Mouse (Mus musculus) lung, postnatal 0 days (tissue): ENCODE data around the gene Gm26965. TPM values are rescaled to one million over a fixed set of nuclear protein-coding genes. Genes with fewer than 3 reads are reported as not detected.
A peak's percentile ranks its signal among the peaks of the same experiment; 100 is the strongest.

Experiments used
- ATAC-seq: fragments of 200-750 bp; cut with Nextera tagmentation; 2 replicates; pipeline ENCODE4 v1.8.0; 2017; ENCODE audit warnings: moderate library complexity
- DNase-seq: peaks from one replicate; pipeline ENCODE4 v3.0.0-alpha.2; 2016; ENCODE audit warnings: low spot score
- H3K27ac ChIP-seq: fragments of 300-500 bp; sonication (generic); 2 replicates; pipeline ENCODE4 v1.5.1; 2014; ENCODE audit warnings: antibody characterized with exemption, mild to moderate bottlenecking, low read length, mixed read lengths
- H3K27me3 ChIP-seq: fragments of 300-500 bp; sonication (generic); replicated peaks from 2 replicates; pipeline ENCODE4 v1.6.1; 2014; ENCODE audit warnings: low read length, mixed read lengths; ENCODE audit not compliant: insufficient read depth
- H3K36me3 ChIP-seq: fragments of 300-500 bp; sonication (generic); 2 replicates; pipeline ENCODE4 v1.6.1; 2014; ENCODE audit warnings: low read length, mixed read lengths; ENCODE audit not compliant: insufficient read depth
- H3K4me1 ChIP-seq: fragments of 300-500 bp; sonication (generic); 2 replicates; pipeline ENCODE4 v1.6.1; 2014; ENCODE audit warnings: antibody characterized with exemption, low read depth, low read length, mixed read lengths; ENCODE audit not compliant: insufficient read depth
- H3K4me2 ChIP-seq: fragments of 300-500 bp; sonication (generic); replicated peaks from 2 replicates; pipeline ENCODE4 v1.6.1; 2014; ENCODE audit warnings: low read depth, mild to moderate bottlenecking, low read length, moderate library complexity, mixed read lengths
- H3K4me3 ChIP-seq: fragments of 300-500 bp; sonication (generic); 2 replicates; pipeline ENCODE4 v1.5.1; 2014; ENCODE audit warnings: low read depth, low read length
- H3K9ac ChIP-seq: fragments of 300-500 bp; sonication (generic); replicated peaks from 2 replicates; pipeline ENCODE4 v1.6.1; 2014; ENCODE audit warnings: low read depth, mild to moderate bottlenecking
- H3K9me3 ChIP-seq: fragments of 300-500 bp; sonication (generic); 2 replicates; pipeline ENCODE4 v1.6.1; 2016; ENCODE audit warnings: low read length, mixed read lengths
- CTCF ChIP-seq: IDR thresholded peaks from 2 replicates; pipeline ENCODE4 v1.5.1; 2016; ENCODE audit warnings: antibody characterized with exemption, mild to moderate bottlenecking
- EP300 ChIP-seq: IDR thresholded peaks from 2 replicates; pipeline ENCODE4 v1.6.1; 2016; ENCODE audit warnings: antibody characterized with exemption, mild to moderate bottlenecking, control low read depth
- WGBS: fragments of 180-500 bp; shearing (Covaris S2); extraction: QIAGEN DNeasy Blood & Tissue Kit; methylation state at CpG from one replicate; pipeline ENCODE4 v1.1.7; 2014; 5-methylcytosine and 5-hydroxymethylcytosine counted together
- polyA plus RNA-seq: library from polyadenylated mRNA; unstranded; fragments of >200 nt; fragmentation: Nextera tagmentation; extraction: Ambion mirVana; gene quantifications from 2 replicates; pipeline ENCODE4 v1.2.1, GENCODE M21; 2015

Gm26965 gene
- 0.12 and 0.39 TPM in 2 replicates for polyA plus RNA-seq

GRCm38 (mm10) chr13:67525753-67526410 is at the start of gene Gm26965, which contains the start of gene Zfp87:
Gene Gm26965, minus strand, starts transcription at chr13:67526151.
Gene Zfp87, minus strand, starts transcription at chr13:67526177.
- no peaks in the 10 kb centered on the region for H3K9me3 ChIP-seq
- ATAC-seq (peak; percentile 100), DNase-seq (peak; percentile 99)
- no peaks in the 10 kb centered on the region for H3K27me3 ChIP-seq
- no peak; the same call in 1 of the 2 replicates for TF ChIP-seq CTCF
- no peak for TF ChIP-seq EP300
- peak within 1 kb of the TSS; percentile 73 for H3K4me2 ChIP-seq
- 1% methylated on average over 27 of the region's 27 CpGs for WGBS
- no peaks in the 10 kb centered on the region; the same call in 1 of the 2 replicates for H3K36me3 ChIP-seq
- H3K9ac ChIP-seq: peak within 1 kb of the TSS; percentile 53
- no peaks in the 10 kb centered on the region for H3K4me1 ChIP-seq
- peak within 1 kb of the TSS; percentile 79 for H3K4me3 ChIP-seq
- H3K27ac ChIP-seq: peak within 1 kb of the TSS; percentile 62

- H3K27me3 ChIP-seq: no peaks in the 10 kb centered on the region
- ATAC-seq (no peak), DNase-seq (no peak)
- 74% methylated on average over 5 of the region's 5 CpGs for WGBS
- H3K36me3 ChIP-seq: no peaks in the 10 kb centered on the region
- H3K27ac ChIP-seq: no peak overlapping the region
- no peaks in the 10 kb centered on the region for H3K4me1 ChIP-seq
- no peak overlapping the region for H3K9ac ChIP-seq
- no peaks in the 10 kb centered on the region for H3K9me3 ChIP-seq
- no peak overlapping the region for H3K4me2 ChIP-seq
- no peak for TF ChIP-seq EP300
- no peak overlapping the region for H3K4me3 ChIP-seq
Measured at GRCm38 (mm10) chr13:67572591-67573189, 46.7 kb upstream of the Gm26965 start.

GRCm38 (mm10) chr13:67553730-67554129 is 27.8 kb upstream of the Gm26965 start, which contains the start of gene Zfp748:
Gene Zfp748, minus strand, starts transcription at chr13:67553830.
- H3K4me1 ChIP-seq: peaks cover 8% of the 10 kb centered on the region
- ATAC-seq: no peak
- no peaks in the 10 kb centered on the region for H3K9me3 ChIP-seq
- no peak for DNase-seq
- no peak for TF ChIP-seq CTCF
- TF ChIP-seq EP300: no peak
- H3K4me3 ChIP-seq: peak within 1 kb of the TSS; percentile 87
- peak within 1 kb of the TSS; percentile 90 for H3K27ac ChIP-seq
- 75% methylated on average over 4 of the region's 4 CpGs for WGBS
- H3K4me2 ChIP-seq: peak within 1 kb of the TSS; percentile 68
- H3K27me3 ChIP-seq: no peaks in the 10 kb centered on the region
- H3K36me3 ChIP-seq: no peaks in the 10 kb centered on the region
- H3K9ac ChIP-seq: peak within 1 kb of the TSS; percentile 79

- H3K4me1 ChIP-seq: peaks cover 8% of the 10 kb centered on the region
- H3K27ac ChIP-seq: peak overlapping the region; percentile 90
- TF ChIP-seq CTCF: no peak
- TF ChIP-seq EP300: no peak
- H3K36me3 ChIP-seq: no peaks in the 10 kb centered on the region
- DNase-seq (peak; percentile 96), ATAC-seq (peak; percentile 99)
- peak overlapping the region; percentile 79 for H3K9ac ChIP-seq
- peak overlapping the region; percentile 87 for H3K4me3 ChIP-seq
- H3K4me2 ChIP-seq: peak overlapping the region; percentile 68
- under 1% methylated on average over 44 of the region's 44 CpGs for WGBS
- no peaks in the 10 kb centered on the region for H3K27me3 ChIP-seq
- H3K9me3 ChIP-seq: no peaks in the 10 kb centered on the region
Measured at GRCm38 (mm10) chr13:67552505-67553346, 26.8 kb upstream of the Gm26965 start.

GRCm38 (mm10) chr13:67545941-67546340 is 20.0 kb upstream of the Gm26965 start:
- H3K4me1 ChIP-seq: no peaks in the 10 kb centered on the region
- H3K27ac ChIP-seq: no peak overlapping the region
- WGBS: 84% methylated on average over 1 of the region's 1 CpGs
- no peak overlapping the region for H3K9ac ChIP-seq
- no peaks in the 10 kb centered on the region for H3K9me3 ChIP-seq
- H3K27me3 ChIP-seq: no peaks in the 10 kb centered on the region
- DNase-seq (no peak), ATAC-seq (no peak)
- peaks cover 18% of the 10 kb centered on the region for H3K36me3 ChIP-seq
- TF ChIP-seq EP300 (no peak), CTCF (no peak)
- no peak overlapping the region for H3K4me3 ChIP-seq
- H3K4me2 ChIP-seq: no peak overlapping the region
